Mouse (Mus musculus): ENCODE results near the gene Rheb.

DNA sequence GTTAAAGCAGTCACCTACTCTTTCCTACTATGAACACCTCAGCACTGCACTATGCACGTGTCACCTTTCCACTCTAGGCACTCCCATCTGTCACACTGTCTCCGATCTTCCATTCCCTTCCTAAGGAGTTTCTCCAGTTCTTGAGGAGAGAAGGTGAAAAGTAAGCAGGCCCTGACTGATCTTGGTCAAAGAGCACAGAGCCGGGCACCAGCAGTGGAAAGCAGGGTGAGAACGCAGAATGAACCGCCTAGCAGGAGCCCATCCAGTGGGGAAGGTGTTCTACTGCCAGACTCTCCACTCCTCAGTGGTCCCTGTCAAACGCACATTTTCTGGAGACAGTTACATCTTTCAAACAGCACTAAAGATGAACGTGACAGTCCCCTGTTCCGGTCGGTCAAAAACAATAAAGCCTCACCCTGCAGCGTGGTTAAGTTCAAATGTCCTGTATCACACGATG is 1.4 kb downstream of the Rheb start:
- TF ChIP-seq CTCF (IDR thresholded peaks at IDR 0.05; ENCODE audit: control insufficient read depth, insufficient read depth, insufficient read length) (no peak), MYOG (IDR thresholded peaks at IDR 0.05; ENCODE audit: control insufficient read depth, extremely low read depth, insufficient read length) (no peak), USF1 (IDR thresholded peaks at IDR 0.05; ENCODE audit: low read depth) (no peak), CEBPB (IDR thresholded peaks at IDR 0.05; ENCODE audit: low read depth) (no peak), MYOD1 (IDR thresholded peaks at IDR 0.05; ENCODE audit: control insufficient read depth, insufficient read length, low read depth) (no peak)
